Mouse (Mus musculus) ovary, adult 2 months (tissue): ENCODE results near the gene Adora2a. TPM values are rescaled to one million over a fixed set of nuclear protein-coding genes. Genes with fewer than 3 reads are reported as not detected.

Experiments used
- polyA plus RNA-seq: library from polyadenylated mRNA; depleted of rRNA; stranded (reverse); fragments of >200 nt; gene quantifications from 2 replicates; pipeline ENCODE4 v1.2.3, GENCODE M21; 2012; rRNA removed

Adora2a gene
- 5.7 and 7.1 TPM in 2 replicates for polyA plus RNA-seq

GRCm38 (mm10) chr10:75316872-75316907, at the start of gene Adora2a:
Adora2a (plus strand) TSS chr10:75316877.

Other genes starting within 250 kb of the Adora2a start
- 30.8 and 34.6 TPM in 2 replicates for gene Specc1l, start 104.8 kb upstream of the Adora2a start, polyA plus RNA-seq
- gene Upb1, start 84.2 kb downstream of the Adora2a start, polyA plus RNA-seq: 0.50 and 0.73 TPM in 2 replicates
- gene Snrpd3, start 200.7 kb downstream of the Adora2a start, polyA plus RNA-seq: 8.7 and 16.5 TPM in 2 replicates
- 53.2 and 53.9 TPM in 2 replicates for gene Gucd1, start 201.1 kb downstream of the Adora2a start, polyA plus RNA-seq
- gene Lrrc75b, start 243.5 kb downstream of the Adora2a start, polyA plus RNA-seq: 1.7 and 1.8 TPM in 2 replicates
- 3.4 and 4.0 TPM in 2 replicates for gene Ggt1, start 244.7 kb downstream of the Adora2a start, polyA plus RNA-seq